Mouse (Mus musculus) liver, adult 2 months (tissue): ENCODE measurements at regions not wholly inside any gene's neighbourhood (a gene's known extent, or its start where the extent isn't known, plus 50 kb on each side); places are given as distances from the start of the nearest gene placed in this dataset.
"Not testable (repeated sequence)": the region's sequence is repeated elsewhere in the genome, so short reads cannot be mapped to it uniquely, and the experiment has no call there.

Experiments used
- DNase-seq: peaks from one replicate; pipeline ENCODE4 v3.0.0-alpha.2; 2011; ENCODE audit warnings: low read depth, low spot score; ENCODE audit errors: extremely low read depth
- H3K27ac ChIP-seq: fragments of 200-500 bp; replicated peaks from 2 replicates; pipeline ENCODE4 v1.5.1; 2012; ENCODE audit warnings: low read depth, mild to moderate bottlenecking, control low read depth, inconsistent platforms, low read length; ENCODE audit not compliant: insufficient read depth
- H3K27me3 ChIP-seq: fragments of 200-500 bp; 2 replicates; pipeline ENCODE4 v1.6.1; 2012; ENCODE audit warnings: mild to moderate bottlenecking, moderate library complexity, low read length, inconsistent platforms; ENCODE audit not compliant: control insufficient read depth, insufficient read depth
- H3K36me3 ChIP-seq: fragments of 200-500 bp; 2 replicates; pipeline ENCODE4 v1.6.1; 2012; ENCODE audit warnings: low read length, inconsistent platforms; ENCODE audit not compliant: control insufficient read depth, insufficient read depth
- H3K4me1 ChIP-seq: fragments of 200-500 bp; 2 replicates; pipeline ENCODE4 v1.6.1; 2011; ENCODE audit warnings: low read length; ENCODE audit not compliant: control insufficient read depth, insufficient read depth
- H3K4me3 ChIP-seq: fragments of 200-500 bp; 2 replicates; pipeline ENCODE4 v1.5.1; 2011; ENCODE audit warnings: low read depth, mild to moderate bottlenecking, control low read depth, low read length, moderate library complexity; ENCODE audit not compliant: insufficient read depth
- H3K79me2 ChIP-seq: fragments of 200-500 bp; 2 replicates; pipeline ENCODE4 v1.6.1; 2012; ENCODE audit warnings: inconsistent platforms, mild to moderate bottlenecking, low read length, moderate library complexity; ENCODE audit not compliant: control insufficient read depth, insufficient read depth
- H3K9ac ChIP-seq: fragments of 200-500 bp; 2 replicates; pipeline ENCODE4 v1.6.1; 2012; ENCODE audit warnings: low read depth, mild to moderate bottlenecking, control low read depth, inconsistent platforms, low read length
- CTCF ChIP-seq: fragments of 200-500 bp; IDR thresholded peaks from 2 replicates; pipeline ENCODE4 v1.5.1; 2011; ENCODE audit warnings: low read depth, low read length, control low read depth
- POLR2A ChIP-seq: fragments of 200-500 bp; IDR thresholded peaks from 2 replicates; pipeline ENCODE4 v1.6.1; 2011; ENCODE audit warnings: low read length, control low read depth; ENCODE audit not compliant: insufficient read depth; ENCODE audit errors: extremely low read depth
- WGBS: fragments of 180-500 bp; shearing (Covaris S2); methylation state at CpG from one replicate; pipeline ENCODE4 v1.1.7; 2018; 5-methylcytosine and 5-hydroxymethylcytosine counted together

DNA sequence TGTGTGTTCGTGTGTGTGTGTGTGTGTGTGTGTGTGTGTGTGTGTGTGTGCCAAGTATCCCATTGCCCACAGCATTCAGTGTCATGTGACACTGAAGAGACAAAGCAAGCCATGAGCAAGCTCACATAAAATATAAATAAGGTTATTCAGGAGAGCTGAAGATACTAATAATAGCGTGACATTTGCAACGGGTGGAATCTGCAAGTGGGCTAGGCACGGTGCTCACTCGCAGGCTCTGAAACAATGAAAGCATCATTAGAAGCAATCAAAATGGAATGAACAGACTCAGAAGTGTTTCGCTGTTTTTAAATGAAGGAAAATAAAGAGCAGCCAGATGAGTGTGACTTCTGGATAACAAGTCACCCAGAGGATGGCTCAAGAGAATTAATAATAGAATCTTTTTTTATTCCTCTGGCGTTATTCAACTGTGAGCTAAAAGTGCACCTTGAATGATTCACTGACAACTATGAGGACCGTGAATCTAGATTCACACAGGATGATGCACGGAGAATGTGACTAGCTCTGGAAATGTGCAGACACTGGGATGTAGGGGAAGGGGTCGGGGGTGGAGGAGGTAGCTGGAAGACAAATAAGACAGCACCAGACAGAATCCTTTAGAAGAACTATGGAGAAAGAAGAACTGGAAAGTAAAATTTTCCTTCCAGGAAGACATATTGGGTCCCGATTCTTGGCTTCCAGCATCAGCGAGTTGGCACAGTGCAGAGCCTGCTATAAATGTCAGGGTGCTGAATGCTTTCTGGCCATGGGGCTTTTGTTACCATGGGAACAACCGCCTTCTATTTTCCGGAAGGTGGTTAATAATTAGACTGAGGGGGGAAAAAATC, 55.3 kb downstream of the Actbl2 start:
- Histone ChIP-seq H3K27ac (no peak overlapping the region), H3K36me3 (no peaks in the 10 kb centered on the region), H3K79me2 (no peaks in the 10 kb centered on the region), H3K9ac (no peak overlapping the region), H3K27me3 (no peaks in the 10 kb centered on the region), H3K4me3 (no peak overlapping the region), H3K4me1 (no peaks in the 10 kb centered on the region)
- WGBS, result 87% methylated on average over 14 of the region's 14 CpGs
- TF ChIP-seq POLR2A (no peak), CTCF (no peak)
- DNase-seq, result no peak

DNA sequence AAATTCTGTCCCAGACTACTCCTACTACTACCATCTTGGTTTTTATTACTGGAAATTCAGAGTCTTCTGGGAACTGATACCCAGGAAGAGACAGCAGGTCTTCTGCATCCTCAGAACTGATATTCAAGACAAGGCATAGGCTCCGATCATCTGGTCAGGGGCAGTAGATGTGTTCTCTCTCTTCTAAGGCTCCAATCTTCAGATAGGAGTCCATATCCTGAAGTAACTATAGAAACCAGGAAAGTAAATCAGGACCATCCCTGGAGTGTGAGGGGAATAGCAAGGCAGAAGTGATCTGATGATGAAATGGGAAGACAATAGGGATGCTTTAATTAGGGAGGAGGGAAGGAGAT, 55.9 kb downstream of the Actbl2 start:
- Histone ChIP-seq H3K27me3 (no peaks in the 10 kb centered on the region), H3K4me3 (no peak overlapping the region), H3K27ac (no peak overlapping the region), H3K36me3 (no peaks in the 10 kb centered on the region), H3K9ac (no peak overlapping the region), H3K4me1 (no peaks in the 10 kb centered on the region), H3K79me2 (no peaks in the 10 kb centered on the region)
- 91% methylated on average over 1 of the region's 1 CpGs for WGBS
- TF ChIP-seq CTCF, result no peak
- no peak for TF ChIP-seq POLR2A
- DNase-seq, result no peak

DNA sequence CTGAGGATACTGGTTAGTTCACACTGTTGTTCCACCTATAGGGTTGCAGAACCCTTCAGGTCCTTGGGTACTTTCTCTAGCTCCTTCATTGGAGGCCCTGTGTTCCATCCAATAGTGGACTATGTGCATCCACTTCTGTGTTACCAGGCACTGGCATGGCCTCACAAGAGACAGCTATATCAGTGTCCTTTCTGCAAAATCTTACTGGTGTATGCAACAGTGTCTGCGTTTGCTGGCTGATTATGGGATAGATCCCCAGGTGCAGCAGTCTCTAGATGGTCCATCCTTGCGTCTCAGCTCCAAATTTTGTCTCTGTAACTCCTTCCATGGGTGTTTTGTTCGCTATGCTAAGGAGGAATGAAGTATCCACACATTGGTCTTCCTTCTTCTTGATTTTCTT, 58.7 kb downstream of the Actbl2 start:
- not testable (repeated sequence) for DNase-seq, H3K9ac ChIP-seq, H3K4me1 ChIP-seq, H3K27me3 ChIP-seq, H3K4me3 ChIP-seq, H3K79me2 ChIP-seq, H3K27ac ChIP-seq, H3K36me3 ChIP-seq
- whole genome bisulfite sequencing, result 90% methylated on average over 3 of the region's 3 CpGs

DNA sequence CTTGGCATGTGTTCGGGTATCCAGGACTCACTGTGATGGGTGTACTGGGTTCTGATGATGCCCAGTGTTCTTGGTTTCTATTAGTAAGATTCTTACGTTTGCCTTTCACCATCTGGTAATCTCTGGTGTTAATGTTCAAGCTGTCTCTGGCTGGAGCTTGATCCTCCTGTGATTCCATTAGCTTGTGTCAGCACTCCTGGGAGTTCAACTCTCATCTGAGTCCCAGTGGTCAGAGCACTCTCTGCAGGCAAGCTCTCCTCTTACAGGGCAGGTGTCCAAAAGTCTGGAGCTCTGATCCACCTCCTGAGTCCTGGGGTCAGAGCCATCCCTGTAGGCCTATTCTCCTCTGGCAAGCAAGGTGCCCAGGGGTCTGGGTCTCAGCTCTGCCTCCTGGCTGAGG, 63.1 kb downstream of the Actbl2 start:
- WGBS, result 84% methylated on average over 2 of the region's 2 CpGs
- DNase-seq, H3K4me1 ChIP-seq, H3K79me2 ChIP-seq, H3K4me3 ChIP-seq, H3K9ac ChIP-seq, H3K27ac ChIP-seq, H3K36me3 ChIP-seq, H3K27me3 ChIP-seq: not testable (repeated sequence)

DNA sequence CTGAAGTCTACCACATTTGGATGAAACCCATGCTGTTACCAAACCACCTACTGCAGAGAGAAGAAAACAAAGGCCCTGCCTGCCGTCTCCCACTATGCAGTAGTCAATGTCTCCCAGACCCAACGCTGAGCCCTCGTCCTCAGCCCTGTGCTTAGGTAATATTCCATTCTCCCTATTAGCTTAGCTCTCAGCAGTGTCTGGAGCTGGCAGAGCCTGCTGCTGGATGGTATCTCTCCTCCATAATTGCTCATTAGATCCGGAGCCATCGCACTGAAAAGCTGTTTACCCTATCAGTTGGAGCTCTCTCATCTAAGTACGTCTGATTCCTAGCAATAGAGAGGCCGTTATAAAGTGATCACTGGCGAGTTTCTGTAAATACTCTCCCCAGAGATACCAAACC, 68.4 kb downstream of the Actbl2 start:
- no peak overlapping the region for H3K4me3 ChIP-seq

DNA sequence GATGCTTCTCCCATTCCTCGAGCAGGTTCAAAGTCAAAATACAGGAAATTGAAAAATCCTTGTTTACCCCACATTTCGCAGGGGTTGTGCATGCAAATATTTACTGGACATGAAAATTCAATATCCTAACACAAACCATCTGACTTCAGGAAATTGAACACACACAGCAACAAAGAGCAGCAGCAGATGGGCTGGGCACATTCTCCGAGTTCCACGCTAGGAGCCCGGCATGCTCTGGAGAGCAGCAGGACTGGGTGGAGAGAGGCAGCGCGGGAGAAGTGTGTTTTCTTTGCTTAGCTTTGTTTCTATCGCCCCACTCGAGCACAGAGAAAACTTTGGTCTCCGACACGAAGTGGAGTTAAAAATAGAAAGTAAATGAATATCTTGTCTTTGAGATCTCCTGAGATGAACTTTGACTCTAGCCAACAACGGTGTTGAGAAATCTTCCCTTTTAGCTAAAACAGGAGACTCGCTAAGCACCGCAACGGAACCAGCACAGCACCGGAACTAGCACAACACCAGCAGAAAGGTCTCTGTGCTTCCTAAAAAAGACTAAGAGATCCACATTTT, 71.4 kb downstream of the Actbl2 start:
- peak; percentile 86 for DNase-seq
- peak overlapping the region; percentile 67 for H3K4me3 ChIP-seq
- peak overlapping the region; percentile 38; the same call in 1 of the 2 replicates for H3K9ac ChIP-seq
- H3K27ac ChIP-seq, result peak overlapping the region; percentile 70
- no peaks in the 10 kb centered on the region for H3K27me3 ChIP-seq
- TF ChIP-seq POLR2A (no peak), CTCF (no peak)
- H3K4me1 ChIP-seq, result peaks cover 4% of the 10 kb centered on the region; the same call in 1 of the 2 replicates
- no peaks in the 10 kb centered on the region for H3K36me3 ChIP-seq
- WGBS, result 20% methylated on average over 16 of the region's 16 CpGs
- no peaks in the 10 kb centered on the region for H3K79me2 ChIP-seq

More for the DNA sequence above, 68.4 kb downstream of the Actbl2 start:
- Histone ChIP-seq H3K4me1 (peaks cover 4% of the 10 kb centered on the region; the same call in 1 of the 2 replicates), H3K27me3 (no peaks in the 10 kb centered on the region), H3K27ac (no peak overlapping the region), H3K79me2 (no peaks in the 10 kb centered on the region), H3K36me3 (no peaks in the 10 kb centered on the region), H3K9ac (no peak overlapping the region)
- no peak for DNase-seq
- 68% methylated on average over 8 of the region's 8 CpGs for WGBS
- no peak for TF ChIP-seq CTCF
- TF ChIP-seq POLR2A, result no peak
